Mouse (Mus musculus): ENCODE data around the gene Cdh18. TPM values are rescaled to one million over a fixed set of nuclear protein-coding genes. Genes with fewer than 3 reads are reported as not detected.
"Not testable (repeated sequence)": the region's sequence is repeated elsewhere in the genome, so short reads cannot be mapped to it uniquely, and the experiment has no call there.

Cdh18 gene
- total RNA-seq (2015) (not detected in 2 replicates), total RNA-seq (2017) (not detected in 2 replicates)

- ATAC-seq (replicated peaks; ENCODE audit: poor library complexity): no peak
Observed at GRCm38 (mm10) chr15:22548711-22549271, at the start of gene Cdh18. Gene Cdh18, plus strand, starts transcription at chr15:22549022.

DNA sequence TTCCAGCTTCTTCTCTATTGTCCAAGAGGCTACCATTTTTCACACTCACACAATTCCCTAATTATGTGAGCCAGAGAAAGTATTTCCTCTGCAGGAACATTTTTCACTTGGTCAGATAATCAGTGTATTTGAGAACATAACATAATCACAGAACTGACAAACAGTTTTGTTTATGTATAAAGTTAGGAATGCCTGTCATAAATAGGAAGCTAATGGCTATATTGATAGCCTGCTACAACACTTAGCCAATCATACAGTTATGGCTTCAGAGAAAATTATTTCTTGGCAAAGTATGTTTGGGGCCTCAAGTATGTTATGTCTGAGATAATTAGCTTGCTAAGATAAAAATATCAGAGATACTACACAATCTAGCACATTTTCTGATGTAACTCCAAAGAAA, 37.6 kb upstream of the Cdh18 start:
- ATAC-seq (replicated peaks; ENCODE audit: poor library complexity): no peak

DNA sequence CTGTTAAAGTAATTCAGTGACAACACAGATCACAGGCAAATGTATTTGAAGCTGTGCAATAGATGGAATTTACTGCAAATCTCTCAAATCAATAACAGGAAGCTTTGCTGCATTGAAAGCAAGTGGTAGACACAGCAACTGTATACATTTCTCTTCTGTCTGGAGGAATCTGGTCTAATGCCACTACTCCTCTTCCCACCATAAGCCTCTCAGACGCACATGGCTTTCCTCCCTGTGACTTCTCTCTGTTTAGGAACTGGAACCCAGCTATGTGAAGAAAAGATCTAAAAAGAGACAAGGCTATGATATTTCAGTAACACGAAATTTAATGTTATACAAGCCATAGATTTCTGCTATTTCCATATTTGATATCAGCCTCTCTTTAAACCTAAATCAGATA, 13.0 kb upstream of the Cdh18 start:
- ATAC-seq (replicated peaks; ENCODE audit: poor library complexity): no peak

DNA sequence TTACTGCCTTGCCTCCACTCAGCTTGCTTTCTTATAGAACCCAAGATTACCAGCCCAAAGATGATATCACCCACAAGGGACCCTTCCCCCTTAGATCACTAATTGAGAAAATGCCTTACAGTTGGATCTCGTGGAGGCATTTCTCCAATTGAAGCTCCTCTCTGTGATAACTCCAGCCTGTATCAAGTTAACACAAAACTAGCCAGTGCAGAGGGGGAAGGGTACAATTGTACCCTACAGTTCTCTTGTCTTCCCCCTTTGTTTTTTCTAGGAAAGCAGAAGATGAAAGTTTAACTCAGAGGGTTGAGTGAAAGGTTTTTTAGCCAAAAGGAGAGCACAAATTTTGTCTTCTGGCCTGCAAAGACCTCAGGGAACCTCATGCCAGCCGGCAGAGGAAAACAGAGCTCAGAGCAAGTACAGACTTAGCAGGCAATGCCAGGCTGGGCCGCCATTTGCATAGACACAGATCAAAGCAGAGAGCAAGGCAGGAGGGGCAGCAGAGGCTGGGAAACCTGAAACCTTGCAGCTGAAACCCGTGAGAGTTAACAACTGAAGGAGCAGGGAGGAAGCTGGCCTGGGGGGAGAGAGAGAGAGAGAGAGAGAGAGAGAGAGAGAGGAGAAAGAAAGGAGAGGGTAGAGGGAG, 29.3 kb downstream of the Cdh18 start:
- no peak for ATAC-seq (replicated peaks; ENCODE audit: poor library complexity)

- no peak for ATAC-seq (replicated peaks; ENCODE audit: poor library complexity)
Observed at GRCm38 (mm10) chr15:22578617-22578990, 29.8 kb downstream of the Cdh18 start.

GRCm38 (mm10) chr15:22584667-22585066, 35.8 kb downstream of the Cdh18 start:
- ATAC-seq (replicated peaks; ENCODE audit: poor library complexity): no peak

DNA sequence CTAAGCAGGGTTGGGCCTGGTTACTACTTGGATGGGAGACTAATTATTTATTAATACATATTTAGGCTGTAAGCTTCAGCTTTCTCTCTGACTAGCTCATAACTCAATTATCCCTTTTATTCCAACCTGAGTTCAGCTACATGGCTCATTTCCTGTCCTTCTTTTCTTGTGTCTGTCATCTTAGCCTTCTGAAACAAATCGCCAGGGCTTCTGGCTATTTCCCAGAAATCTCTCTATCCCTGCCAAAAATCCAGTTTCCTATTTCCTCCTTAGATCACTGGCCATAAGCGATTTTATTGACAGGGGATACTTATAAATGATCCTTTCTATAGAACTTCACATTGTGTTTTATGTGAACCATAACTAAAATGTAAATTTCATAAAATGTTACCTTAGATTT, 167.6 kb downstream of the Cdh18 start:
- no peak for ATAC-seq (replicated peaks; ENCODE audit: poor library complexity)

DNA sequence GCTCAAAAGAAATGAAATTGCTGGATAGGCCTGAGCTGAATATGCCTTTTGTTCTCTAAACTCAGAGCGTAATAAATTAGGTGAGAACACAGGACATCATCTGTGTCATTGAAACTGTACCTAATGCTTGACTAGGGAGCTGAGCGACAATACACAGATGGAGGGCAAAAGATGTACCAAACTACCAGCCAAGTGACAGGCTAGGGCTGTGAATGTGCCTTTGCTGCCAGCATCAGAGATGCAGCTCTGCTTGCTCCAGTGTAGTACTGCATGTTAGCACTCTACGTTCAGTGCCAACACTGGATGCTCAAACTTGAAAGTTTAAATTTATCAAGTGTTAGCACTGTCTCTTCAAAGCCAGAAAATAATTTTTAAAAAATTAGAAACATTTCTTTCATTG, 168.9 kb downstream of the Cdh18 start:
- no peak for ATAC-seq (replicated peaks; ENCODE audit: poor library complexity)

GRCm38 (mm10) chr15:22726574-22726973, 177.8 kb downstream of the Cdh18 start:
- no peak for ATAC-seq (replicated peaks; ENCODE audit: poor library complexity)

DNA sequence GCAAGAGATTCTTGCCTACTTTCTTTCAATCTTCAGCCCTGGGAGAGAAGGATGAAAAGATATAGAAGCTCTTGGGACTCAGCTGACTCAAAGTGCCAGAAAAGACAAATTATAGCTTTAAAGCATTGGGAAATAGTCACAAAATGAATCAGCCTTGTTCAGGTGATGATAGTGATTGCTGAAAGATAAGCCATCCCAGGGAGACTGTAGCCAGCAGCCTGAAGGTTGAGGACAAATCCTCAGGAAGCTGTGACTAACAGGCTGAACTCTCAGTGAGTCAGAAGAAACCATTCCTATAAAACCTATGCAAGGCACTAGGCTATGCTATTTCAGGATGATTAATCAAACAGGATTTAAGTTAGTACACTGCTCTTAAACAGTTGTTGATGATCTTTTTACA, 184.2 kb downstream of the Cdh18 start:
- no peak for ATAC-seq (replicated peaks; ENCODE audit: poor library complexity)

GRCm38 (mm10) chr15:22736165-22736564, 187.3 kb downstream of the Cdh18 start:
- ATAC-seq (replicated peaks; ENCODE audit: poor library complexity): no peak

DNA sequence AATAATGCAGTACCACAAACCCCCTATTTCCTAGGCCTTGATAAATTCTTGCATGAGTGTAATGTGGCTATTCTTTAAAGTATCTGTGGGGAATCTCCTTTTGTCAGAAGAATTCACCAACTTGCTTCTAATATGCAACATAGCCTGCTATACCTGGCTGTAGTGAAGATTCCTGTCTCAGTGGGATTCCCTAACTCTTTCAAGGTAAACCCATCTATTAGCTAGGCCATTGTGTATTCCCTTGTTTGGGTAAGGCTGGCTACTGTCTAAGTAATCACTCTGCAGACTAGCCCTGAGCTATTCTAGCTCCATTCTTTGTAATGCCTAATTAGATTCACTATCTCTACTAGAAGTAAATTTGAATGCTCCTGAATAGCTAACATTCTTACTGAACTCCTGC, 212.4 kb downstream of the Cdh18 start:
- ATAC-seq (replicated peaks; ENCODE audit: poor library complexity): not testable (repeated sequence)

DNA sequence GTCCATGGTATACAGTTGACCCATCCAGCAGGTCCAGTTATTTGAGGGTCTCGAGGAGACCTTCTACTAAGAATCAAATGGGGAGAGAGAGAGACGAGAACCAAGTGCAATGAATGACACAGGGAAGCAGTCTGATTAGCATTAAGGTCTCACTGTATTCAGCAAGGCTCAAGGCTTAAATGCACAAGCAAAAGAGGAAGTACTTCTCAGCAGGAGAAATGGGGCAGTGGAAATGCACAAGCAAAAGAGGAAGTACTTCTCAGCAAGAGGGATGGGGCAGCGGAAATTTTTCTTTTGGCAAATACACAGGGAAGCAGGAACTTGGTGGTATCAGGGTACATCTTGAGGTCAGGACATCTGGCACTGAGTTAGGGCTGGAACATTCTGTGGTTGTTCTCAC, 217.8 kb downstream of the Cdh18 start:
- ATAC-seq (replicated peaks; ENCODE audit: poor library complexity): not testable (repeated sequence)

GRCm38 (mm10) chr15:22776346-22776745, 227.5 kb downstream of the Cdh18 start:
- no peak for ATAC-seq (replicated peaks; ENCODE audit: poor library complexity)

GRCm38 (mm10) chr15:22789696-22790095, 240.9 kb downstream of the Cdh18 start:
- no peak for ATAC-seq (replicated peaks; ENCODE audit: poor library complexity)

DNA sequence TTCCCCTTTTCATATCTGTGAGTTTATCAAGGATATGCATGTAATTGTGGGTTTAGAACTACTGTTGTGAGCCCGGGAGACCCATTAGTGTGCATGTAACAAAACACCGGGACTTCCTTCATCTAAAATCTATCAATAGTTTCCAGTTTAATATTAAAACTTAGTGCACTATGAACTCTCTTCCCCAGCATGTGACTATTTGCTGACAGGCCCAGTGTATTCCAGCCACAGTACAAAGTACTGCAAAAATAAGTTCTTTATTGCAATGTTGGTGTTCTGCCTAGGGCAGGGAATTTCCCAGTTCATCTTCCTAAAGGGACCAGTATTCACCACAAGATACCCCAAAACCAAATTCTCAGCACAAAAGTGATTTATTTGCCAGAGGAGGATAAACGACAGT, 243.0 kb downstream of the Cdh18 start:
- ATAC-seq (replicated peaks; ENCODE audit: poor library complexity): no peak

DNA sequence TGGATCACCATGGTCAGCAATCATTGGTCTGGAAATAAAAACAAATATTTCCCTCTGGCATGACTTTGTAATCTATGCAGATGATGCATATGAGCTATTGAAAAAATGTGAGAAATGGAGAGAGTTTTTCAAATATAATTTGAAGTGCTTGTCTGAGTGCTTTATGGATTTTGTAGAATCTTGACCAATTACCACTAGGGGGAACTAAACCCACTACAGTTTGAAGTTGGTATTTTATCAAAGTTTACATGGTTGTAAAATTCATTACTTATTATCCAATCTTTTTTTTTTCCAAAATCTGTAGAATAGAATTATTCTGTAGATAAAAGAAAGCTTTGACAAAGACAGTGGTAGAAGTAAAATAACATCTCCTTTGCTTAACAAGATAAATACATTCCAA, 284.3 kb downstream of the Cdh18 start:
- no peak for ATAC-seq (replicated peaks; ENCODE audit: poor library complexity)

- no peak for ATAC-seq (replicated peaks; ENCODE audit: poor library complexity)
Observed at GRCm38 (mm10) chr15:22837173-22837572, 288.4 kb downstream of the Cdh18 start.

DNA sequence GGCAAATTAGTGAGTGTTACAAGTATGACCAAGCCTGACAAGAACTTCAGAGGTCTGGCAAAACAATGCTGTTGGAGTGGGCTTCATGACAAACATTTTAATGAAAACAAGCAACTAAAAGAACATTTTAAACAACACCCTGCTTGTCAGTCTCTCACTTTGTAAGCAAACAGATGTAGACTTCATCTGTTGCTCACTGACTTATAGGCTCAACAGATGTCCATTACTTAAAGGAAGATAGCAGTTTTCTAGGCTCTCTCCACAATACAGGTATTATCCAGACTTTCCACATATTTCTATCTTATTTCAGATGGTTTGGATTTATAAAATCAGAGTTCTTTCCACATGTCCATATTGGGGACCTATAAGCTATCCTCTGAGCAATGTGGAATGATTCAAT, 308.9 kb downstream of the Cdh18 start:
- ATAC-seq (replicated peaks; ENCODE audit: poor library complexity): no peak

GRCm38 (mm10) chr15:22870679-22871078, 321.9 kb downstream of the Cdh18 start:
- no peak for ATAC-seq (replicated peaks; ENCODE audit: poor library complexity)

GRCm38 (mm10) chr15:22897724-22898123, 348.9 kb downstream of the Cdh18 start:
- no peak for ATAC-seq (replicated peaks; ENCODE audit: poor library complexity)

- no peak for ATAC-seq (replicated peaks; ENCODE audit: poor library complexity)
Observed at GRCm38 (mm10) chr15:22898208-22898607, 349.4 kb downstream of the Cdh18 start.

- ATAC-seq (replicated peaks; ENCODE audit: poor library complexity): no peak
Observed at GRCm38 (mm10) chr15:22914444-22914843, 365.6 kb downstream of the Cdh18 start.

All from megakaryocyte progenitor cell, adult 5-6 weeks (primary cell).